Mouse (Mus musculus): ENCODE measurements at regions not wholly inside any gene's neighbourhood (a gene's known extent, or its start where the extent isn't known, plus 50 kb on each side); places are given as distances from the start of the nearest gene placed in this dataset.

DNA sequence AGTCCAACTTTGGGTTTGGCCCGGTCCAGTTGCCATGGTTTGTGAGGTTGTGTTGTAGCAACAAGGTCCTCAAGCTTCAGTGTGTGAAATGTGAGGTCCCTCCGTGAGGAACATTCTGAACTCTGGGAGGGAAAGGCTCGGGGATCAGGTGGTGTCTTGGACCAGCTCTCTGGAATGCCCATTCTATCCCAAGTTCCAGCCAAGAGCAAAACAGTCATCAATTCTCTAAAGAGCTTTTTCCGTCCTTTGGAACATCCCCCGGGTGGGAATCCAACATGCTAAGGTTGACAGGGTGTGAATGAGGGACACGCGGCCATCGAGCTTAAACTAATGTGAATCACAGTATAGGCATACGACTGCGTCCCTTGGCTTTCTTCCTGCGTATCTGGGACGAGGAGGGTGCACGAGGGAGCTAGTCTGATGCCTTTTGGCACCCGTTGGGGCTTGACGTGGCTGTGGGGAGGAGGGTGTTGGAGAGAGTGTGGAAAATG lies 145.4 kb downstream of the Tmx1 start:
- no peak overlapping the region for H3K4me2 ChIP-seq
- ATAC-seq (replicated peaks; ENCODE audit: low FRiP score) (no peak), DNase-seq (ENCODE audit: low spot score) (no peak)
- no peak overlapping the region for H3K27ac ChIP-seq (ENCODE audit: low read depth, low read length)
- H3K4me3 ChIP-seq (ENCODE audit: low read depth, low read length) = no peak overlapping the region
- no peaks in the 10 kb centered on the region for H3K9me3 ChIP-seq (ENCODE audit: control insufficient read depth, low read length)
- no peaks in the 10 kb centered on the region for H3K4me1 ChIP-seq (replicated peaks; ENCODE audit: control insufficient read depth, insufficient read depth, low read length)
- 84% methylated on average over 15 of the region's 15 CpGs for WGBS
- no peaks in the 10 kb centered on the region for H3K36me3 ChIP-seq (ENCODE audit: control insufficient read depth, insufficient read depth, low read length)
- no peaks in the 10 kb centered on the region for H3K27me3 ChIP-seq (replicated peaks; ENCODE audit: control insufficient read depth, insufficient read depth, low read length)
- no peak overlapping the region for H3K9ac ChIP-seq (ENCODE audit: low read depth, low read length)

DNA sequence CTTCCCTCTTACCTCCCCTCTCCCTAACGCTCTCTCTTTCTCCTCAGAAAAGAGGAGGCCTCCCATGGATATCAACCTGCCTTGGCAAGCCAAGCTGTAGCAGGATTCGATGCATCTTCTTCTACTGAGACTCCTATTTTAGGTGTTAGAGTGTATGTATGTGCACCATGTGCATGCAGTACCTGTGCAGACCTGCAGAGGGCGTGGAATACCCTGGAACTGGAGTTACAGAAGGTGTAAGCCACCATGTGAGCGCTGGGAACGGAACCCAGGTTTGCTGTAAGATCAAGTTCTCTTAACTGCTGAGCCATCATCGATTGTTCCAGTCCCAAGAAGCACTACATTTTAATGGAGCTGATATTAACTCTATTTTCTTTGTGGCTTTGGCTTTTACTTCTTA lies 146.8 kb downstream of the Tmx1 start:
- no peak for DNase-seq (ENCODE audit: low spot score)
- Histone ChIP-seq H3K4me2 (no peak overlapping the region), H3K9ac (ENCODE audit: low read depth, low read length) (no peak overlapping the region), H3K9me3 (ENCODE audit: control insufficient read depth, low read length) (no peaks in the 10 kb centered on the region), H3K4me1 (replicated peaks; ENCODE audit: control insufficient read depth, insufficient read depth, low read length) (no peaks in the 10 kb centered on the region), H3K36me3 (ENCODE audit: control insufficient read depth, insufficient read depth, low read length) (no peaks in the 10 kb centered on the region), H3K27ac (ENCODE audit: low read depth, low read length) (no peak overlapping the region), H3K27me3 (replicated peaks; ENCODE audit: control insufficient read depth, insufficient read depth, low read length) (no peaks in the 10 kb centered on the region), H3K4me3 (ENCODE audit: low read depth, low read length) (no peak overlapping the region)
- WGBS = 77% methylated on average over 6 of the region's 6 CpGs
- ATAC-seq (replicated peaks; ENCODE audit: low FRiP score) = no peak

DNA sequence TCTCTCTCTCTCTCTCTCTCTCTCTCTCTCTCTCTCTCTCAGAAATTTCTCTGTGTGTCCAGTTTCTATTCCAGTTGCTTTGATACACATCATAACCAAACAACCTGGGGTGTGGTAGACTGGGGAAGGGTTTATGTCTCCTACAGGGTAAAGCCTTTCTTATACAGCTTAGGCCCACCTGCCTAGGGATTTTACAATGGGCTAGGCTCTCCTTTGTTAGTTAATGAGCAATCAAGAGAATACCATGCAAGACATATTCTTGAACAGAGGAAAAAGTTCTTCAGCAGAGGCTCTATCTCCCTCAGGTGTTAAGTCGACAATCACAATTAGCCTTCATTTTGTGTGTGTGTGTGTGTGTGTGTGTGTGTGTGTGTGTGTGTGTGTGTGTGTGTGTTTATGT lies 151.0 kb downstream of the Tmx1 start:
- Histone ChIP-seq H3K36me3 (ENCODE audit: control insufficient read depth, insufficient read depth, low read length) (no peaks in the 10 kb centered on the region), H3K4me1 (replicated peaks; ENCODE audit: control insufficient read depth, insufficient read depth, low read length) (no peaks in the 10 kb centered on the region), H3K27me3 (replicated peaks; ENCODE audit: control insufficient read depth, insufficient read depth, low read length) (no peaks in the 10 kb centered on the region), H3K9me3 (ENCODE audit: control insufficient read depth, low read length) (no peaks in the 10 kb centered on the region), H3K27ac (ENCODE audit: low read depth, low read length) (no peak overlapping the region), H3K4me2 (no peak overlapping the region), H3K9ac (ENCODE audit: low read depth, low read length) (no peak overlapping the region), H3K4me3 (ENCODE audit: low read depth, low read length) (no peak overlapping the region)
- ATAC-seq (replicated peaks; ENCODE audit: low FRiP score) (no peak), DNase-seq (ENCODE audit: low spot score) (no peak)
- 90% methylated on average over 1 of the region's 1 CpGs for whole genome bisulfite sequencing

DNA sequence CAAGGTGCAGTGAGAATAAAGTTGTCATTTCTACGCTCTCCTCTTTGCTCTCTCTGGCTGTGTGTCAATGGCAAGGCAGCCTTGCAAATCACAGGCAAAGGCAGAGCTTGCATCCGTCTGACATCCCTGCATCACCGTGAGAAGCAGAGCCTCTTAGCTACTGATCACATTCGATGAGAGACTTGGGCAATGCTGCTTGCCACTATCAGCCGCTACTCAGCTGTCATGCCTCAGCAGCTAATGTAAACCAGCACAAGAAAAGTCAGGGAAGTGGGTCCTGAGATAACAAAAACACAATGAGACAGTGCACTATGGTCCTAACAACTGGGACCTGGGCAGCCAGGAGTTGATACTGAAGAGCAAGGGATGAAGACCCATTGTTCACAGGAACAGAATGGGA lies 155.8 kb downstream of the Tmx1 start:
- H3K9me3 ChIP-seq (ENCODE audit: control insufficient read depth, low read length) = no peaks in the 10 kb centered on the region
- 43% methylated on average over 5 of the region's 5 CpGs for WGBS
- no peaks in the 10 kb centered on the region for H3K36me3 ChIP-seq (ENCODE audit: control insufficient read depth, insufficient read depth, low read length)
- H3K27ac ChIP-seq (ENCODE audit: low read depth, low read length) = no peak overlapping the region
- H3K27me3 ChIP-seq (replicated peaks; ENCODE audit: control insufficient read depth, insufficient read depth, low read length) = no peaks in the 10 kb centered on the region
- H3K4me3 ChIP-seq (ENCODE audit: low read depth, low read length) = no peak overlapping the region
- no peaks in the 10 kb centered on the region for H3K4me1 ChIP-seq (replicated peaks; ENCODE audit: control insufficient read depth, insufficient read depth, low read length)
- ATAC-seq (replicated peaks; ENCODE audit: low FRiP score) (no peak), DNase-seq (ENCODE audit: low spot score) (no peak)
- H3K4me2 ChIP-seq = no peak overlapping the region
- H3K9ac ChIP-seq (ENCODE audit: low read depth, low read length) = no peak overlapping the region

DNA sequence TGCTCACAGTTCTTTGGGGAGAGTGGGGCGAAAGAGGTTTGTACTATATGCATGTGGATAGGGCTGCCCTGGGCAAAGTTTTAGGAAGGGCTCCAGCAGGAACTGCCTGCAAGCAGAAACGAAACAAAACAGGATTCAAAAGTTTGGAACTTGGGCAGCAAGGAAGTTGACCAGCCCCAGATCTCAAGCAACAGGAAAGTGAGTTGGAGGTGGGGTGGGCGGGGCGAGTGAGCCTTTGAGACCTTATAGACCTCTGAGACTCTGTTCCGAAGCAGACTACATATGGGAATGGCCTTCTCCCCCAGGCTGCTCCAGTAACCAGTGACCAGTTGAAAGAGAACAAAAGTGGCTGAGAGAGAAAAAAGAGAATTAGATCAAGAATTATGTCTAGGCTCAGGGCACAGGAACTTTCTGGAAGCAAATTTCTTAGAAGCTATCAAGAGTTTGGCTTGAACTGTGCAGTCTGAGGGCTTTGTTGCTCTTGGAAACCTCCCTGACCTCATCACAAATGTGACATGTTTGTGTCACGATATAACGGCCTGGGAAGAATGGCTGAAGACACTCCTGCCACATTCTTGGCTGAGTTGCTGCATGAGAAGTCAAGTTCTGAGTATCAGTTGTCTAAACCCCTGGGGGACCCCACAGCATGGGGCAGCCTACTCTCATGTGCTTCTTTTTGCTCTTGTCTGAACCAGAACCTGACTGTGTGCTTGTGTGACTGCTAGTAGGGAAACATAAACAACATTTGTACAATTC lies 156.4 kb downstream of the Tmx1 start:
- H3K4me1 ChIP-seq (replicated peaks; ENCODE audit: control insufficient read depth, insufficient read depth, low read length) = no peaks in the 10 kb centered on the region
- H3K27me3 ChIP-seq (replicated peaks; ENCODE audit: control insufficient read depth, insufficient read depth, low read length) = no peaks in the 10 kb centered on the region
- H3K9me3 ChIP-seq (ENCODE audit: control insufficient read depth, low read length) = no peaks in the 10 kb centered on the region
- H3K9ac ChIP-seq (ENCODE audit: low read depth, low read length) = no peak overlapping the region
- ATAC-seq (replicated peaks; ENCODE audit: low FRiP score) (no peak), DNase-seq (ENCODE audit: low spot score) (no peak)
- H3K4me3 ChIP-seq (ENCODE audit: low read depth, low read length) = no peak overlapping the region
- no peak overlapping the region for H3K4me2 ChIP-seq
- WGBS = 76% methylated on average over 7 of the region's 7 CpGs
- no peaks in the 10 kb centered on the region for H3K36me3 ChIP-seq (ENCODE audit: control insufficient read depth, insufficient read depth, low read length)
- H3K27ac ChIP-seq (ENCODE audit: low read depth, low read length) = no peak overlapping the region

DNA sequence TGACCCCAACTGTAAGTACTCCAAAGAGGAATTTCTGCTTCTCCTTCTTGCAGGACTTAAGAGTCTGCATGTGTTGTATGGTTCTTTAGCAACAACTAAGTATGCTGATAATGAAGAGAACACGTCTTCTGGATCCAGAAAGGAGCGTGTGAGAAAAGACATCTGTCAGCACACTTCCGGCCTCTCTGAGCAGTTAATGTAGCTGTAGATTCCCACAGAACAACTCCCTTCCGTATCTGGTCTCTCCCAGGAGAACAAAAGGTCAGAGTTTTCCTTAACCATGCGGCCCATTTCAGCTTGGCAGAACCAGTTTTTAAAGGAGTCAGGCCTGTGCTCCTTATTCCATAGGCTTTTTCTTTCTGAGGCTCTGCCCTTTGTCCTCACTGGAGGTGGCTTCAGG lies 159.0 kb downstream of the Tmx1 start:
- Histone ChIP-seq H3K36me3 (ENCODE audit: control insufficient read depth, insufficient read depth, low read length) (no peaks in the 10 kb centered on the region), H3K27me3 (replicated peaks; ENCODE audit: control insufficient read depth, insufficient read depth, low read length) (no peaks in the 10 kb centered on the region), H3K9me3 (ENCODE audit: control insufficient read depth, low read length) (no peaks in the 10 kb centered on the region), H3K4me1 (replicated peaks; ENCODE audit: control insufficient read depth, insufficient read depth, low read length) (no peaks in the 10 kb centered on the region), H3K9ac (ENCODE audit: low read depth, low read length) (no peak overlapping the region), H3K27ac (ENCODE audit: low read depth, low read length) (no peak overlapping the region), H3K4me3 (ENCODE audit: low read depth, low read length) (no peak overlapping the region), H3K4me2 (no peak overlapping the region)
- DNase-seq (ENCODE audit: low spot score) (no peak), ATAC-seq (replicated peaks; ENCODE audit: low FRiP score) (no peak)
- 73% methylated on average over 5 of the region's 5 CpGs for WGBS

DNA sequence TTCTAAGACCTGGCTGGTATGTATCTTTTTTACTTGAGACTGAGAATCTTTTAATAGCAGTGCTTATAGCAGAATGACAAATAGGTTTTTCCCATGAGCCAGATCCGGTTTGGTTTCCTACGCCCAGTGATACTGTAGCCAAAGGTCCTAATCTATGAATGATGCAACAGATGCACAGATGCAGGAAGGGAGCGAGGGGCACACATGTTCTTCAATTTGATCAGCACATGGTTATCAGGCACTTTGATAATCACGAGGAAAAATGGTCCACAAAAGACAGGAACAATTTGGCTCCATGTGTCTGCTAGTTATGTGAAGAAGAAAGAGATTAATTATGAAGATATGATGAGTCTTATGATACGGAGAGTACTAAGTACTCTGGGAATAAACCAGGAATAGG lies 160.3 kb downstream of the Tmx1 start:
- 70% methylated on average over 5 of the region's 5 CpGs for WGBS
- no peak overlapping the region for H3K4me3 ChIP-seq (ENCODE audit: low read depth, low read length)
- H3K36me3 ChIP-seq (ENCODE audit: control insufficient read depth, insufficient read depth, low read length) = no peaks in the 10 kb centered on the region
- DNase-seq (ENCODE audit: low spot score) (no peak), ATAC-seq (replicated peaks; ENCODE audit: low FRiP score) (no peak)
- no peaks in the 10 kb centered on the region for H3K9me3 ChIP-seq (ENCODE audit: control insufficient read depth, low read length)
- no peak overlapping the region for H3K4me2 ChIP-seq
- no peak overlapping the region for H3K9ac ChIP-seq (ENCODE audit: low read depth, low read length)
- H3K27ac ChIP-seq (ENCODE audit: low read depth, low read length) = no peak overlapping the region
- no peaks in the 10 kb centered on the region for H3K27me3 ChIP-seq (replicated peaks; ENCODE audit: control insufficient read depth, insufficient read depth, low read length)
- H3K4me1 ChIP-seq (replicated peaks; ENCODE audit: control insufficient read depth, insufficient read depth, low read length) = no peaks in the 10 kb centered on the region

DNA sequence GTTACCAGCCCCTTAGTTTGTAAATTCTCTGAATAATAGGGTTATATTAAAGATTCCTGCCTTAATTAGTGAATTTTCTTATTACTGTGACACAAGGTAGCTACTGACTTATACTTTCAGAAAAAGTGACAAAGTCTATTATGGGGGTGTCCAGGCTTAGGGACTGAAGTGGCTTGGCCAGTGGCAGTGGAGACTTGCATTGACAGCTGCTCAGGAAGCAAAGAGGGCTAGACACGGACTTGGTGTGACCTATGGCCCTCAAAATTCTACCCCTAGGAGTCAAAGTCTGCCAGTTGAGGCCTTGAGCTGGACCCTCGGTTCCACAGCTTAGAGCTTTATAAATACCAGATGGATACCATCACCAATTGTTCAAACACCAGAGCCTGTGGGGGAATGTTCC lies 161.2 kb downstream of the Tmx1 start:
- WGBS = 66% methylated on average over 2 of the region's 2 CpGs
- H3K27ac ChIP-seq (ENCODE audit: low read depth, low read length) = no peak overlapping the region
- no peak overlapping the region for H3K4me2 ChIP-seq
- H3K4me3 ChIP-seq (ENCODE audit: low read depth, low read length) = no peak overlapping the region
- no peaks in the 10 kb centered on the region for H3K4me1 ChIP-seq (replicated peaks; ENCODE audit: control insufficient read depth, insufficient read depth, low read length)
- H3K9me3 ChIP-seq (ENCODE audit: control insufficient read depth, low read length) = no peaks in the 10 kb centered on the region
- H3K36me3 ChIP-seq (ENCODE audit: control insufficient read depth, insufficient read depth, low read length) = no peaks in the 10 kb centered on the region
- no peak for ATAC-seq (replicated peaks; ENCODE audit: low FRiP score)
- no peak overlapping the region for H3K9ac ChIP-seq (ENCODE audit: low read depth, low read length)
- no peak for DNase-seq (ENCODE audit: low spot score)
- no peaks in the 10 kb centered on the region for H3K27me3 ChIP-seq (replicated peaks; ENCODE audit: control insufficient read depth, insufficient read depth, low read length)

DNA sequence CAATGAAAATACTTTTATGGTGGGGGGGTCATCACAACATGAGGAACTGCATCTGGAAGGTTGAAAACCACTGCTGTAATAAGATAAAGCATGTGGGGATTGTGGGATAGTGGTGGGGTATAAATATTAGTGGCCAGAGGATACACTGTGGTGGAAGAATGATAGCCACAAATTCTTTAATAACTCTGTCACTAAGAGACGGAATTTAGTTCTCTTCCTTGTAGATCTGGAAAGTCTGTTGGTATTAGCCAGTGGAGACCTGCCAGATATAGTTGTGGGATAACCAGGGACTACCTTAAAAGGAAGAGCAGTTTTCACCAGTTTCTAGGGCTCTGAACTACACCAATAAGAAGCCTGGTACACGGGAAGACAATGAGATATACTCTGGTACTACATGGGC lies 161.8 kb downstream of the Tmx1 start:
- no peak overlapping the region for H3K9ac ChIP-seq (ENCODE audit: low read depth, low read length)
- WGBS = 82% methylated on average over 2 of the region's 2 CpGs
- no peaks in the 10 kb centered on the region for H3K9me3 ChIP-seq (ENCODE audit: control insufficient read depth, low read length)
- no peaks in the 10 kb centered on the region for H3K27me3 ChIP-seq (replicated peaks; ENCODE audit: control insufficient read depth, insufficient read depth, low read length)
- no peak overlapping the region for H3K4me3 ChIP-seq (ENCODE audit: low read depth, low read length)
- H3K4me2 ChIP-seq = no peak overlapping the region
- DNase-seq (ENCODE audit: low spot score) (no peak), ATAC-seq (replicated peaks; ENCODE audit: low FRiP score) (no peak)
- no peaks in the 10 kb centered on the region for H3K4me1 ChIP-seq (replicated peaks; ENCODE audit: control insufficient read depth, insufficient read depth, low read length)
- no peaks in the 10 kb centered on the region for H3K36me3 ChIP-seq (ENCODE audit: control insufficient read depth, insufficient read depth, low read length)
- no peak overlapping the region for H3K27ac ChIP-seq (ENCODE audit: low read depth, low read length)
